Mouse (Mus musculus) neural tube, embryonic 13.5 days (tissue): ENCODE measurements around the gene Olfr172. TPM values are rescaled to one million over a fixed set of nuclear protein-coding genes. Genes with fewer than 3 reads are reported as not detected.

Source experiments
- ATAC-seq: fragments of 200-750 bp; cut with Nextera tagmentation; 2 replicates; pipeline ENCODE4 v1.8.0; 2017; ENCODE audit warnings: low read depth, mild to moderate bottlenecking, moderate TSS enrichment, moderate library complexity
- H3K27ac ChIP-seq: fragments of 300-500 bp; sonication (generic); replicated peaks from 2 replicates; pipeline ENCODE4 v1.5.1; 2015; ENCODE audit warnings: moderate library complexity, mild to moderate bottlenecking, inconsistent platforms
- H3K27me3 ChIP-seq: fragments of 300-500 bp; sonication (generic); 2 replicates; pipeline ENCODE4 v1.6.1; 2015; ENCODE audit warnings: mild to moderate bottlenecking, inconsistent platforms
- H3K36me3 ChIP-seq: fragments of 300-500 bp; sonication (generic); 2 replicates; pipeline ENCODE4 v1.6.1; 2015; ENCODE audit warnings: mild to moderate bottlenecking, inconsistent platforms
- H3K4me1 ChIP-seq: fragments of 300-500 bp; sonication (generic); replicated peaks from 2 replicates; pipeline ENCODE4 v1.6.1; 2015; ENCODE audit warnings: inconsistent platforms
- H3K4me2 ChIP-seq: fragments of 300-500 bp; sonication (generic); 2 replicates; pipeline ENCODE4 v1.6.1; 2015; ENCODE audit warnings: inconsistent platforms, mild to moderate bottlenecking, moderate library complexity
- H3K4me3 ChIP-seq: fragments of 300-500 bp; sonication (generic); 2 replicates; pipeline ENCODE4 v1.5.1; 2015; ENCODE audit warnings: mild to moderate bottlenecking, inconsistent platforms
- H3K9ac ChIP-seq: fragments of 300-500 bp; sonication (generic); 2 replicates; pipeline ENCODE4 v1.6.1; 2015; ENCODE audit warnings: moderate library complexity, mild to moderate bottlenecking, inconsistent platforms
- H3K9me3 ChIP-seq: fragments of 300-500 bp; sonication (generic); 2 replicates; pipeline ENCODE4 v1.6.1; 2016; ENCODE audit warnings: inconsistent platforms
- WGBS: fragments of 180-500 bp; shearing (Covaris S2); methylation state at CpG from one replicate; pipeline ENCODE4 v1.1.7; 2015; 5-methylcytosine and 5-hydroxymethylcytosine counted together
- microRNA-seq: library from miRNA; unstranded; fragments of <30 nt; microRNA quantifications from one replicate; pipeline ENCODE4, GENCODE M21; 2016
- polyA plus RNA-seq: library from polyadenylated mRNA; unstranded; fragments of >200 nt; fragmentation: Nextera tagmentation; extraction: Ambion mirVana; gene quantifications from 2 replicates; pipeline ENCODE4 v1.2.1, GENCODE M21; 2015

The Olfr172 gene
- polyA plus RNA-seq, 1 experiment from 2014 or later = not detected

DNA sequence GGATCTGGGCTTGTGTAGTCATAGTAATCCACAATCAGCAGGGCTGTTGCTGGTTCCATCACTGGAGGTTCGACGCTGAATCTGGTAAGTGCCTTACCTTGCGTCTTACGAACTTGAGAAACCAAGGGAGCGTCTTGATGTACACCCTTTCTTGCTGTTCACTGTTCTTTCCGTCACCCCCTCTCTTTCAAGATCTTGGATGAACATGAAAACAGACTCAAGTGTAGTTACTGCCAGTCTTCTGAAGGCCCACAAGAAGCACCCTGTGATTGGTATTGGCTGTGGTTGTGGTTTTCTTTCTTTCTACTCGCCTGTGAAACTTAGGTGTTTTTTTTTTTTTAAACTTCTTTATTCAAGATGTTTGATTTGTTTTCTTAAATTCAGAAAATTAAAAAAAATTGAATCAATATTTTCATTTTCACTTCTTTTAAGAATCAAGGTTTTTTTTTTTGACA is 44.3 kb downstream of the Olfr172 start, which contains the start of gene Gpr15:
Gene Gpr15 (minus strand): TSS at position 405 of the 455 bp plus-strand sequence.
- H3K4me3 ChIP-seq = no peak within 1 kb of the TSS
- no peak for ATAC-seq
- no peak within 1 kb of the TSS for H3K27ac ChIP-seq
- H3K27me3 ChIP-seq = no peaks in the 10 kb centered on the region
- H3K4me2 ChIP-seq = no peak within 1 kb of the TSS
- H3K36me3 ChIP-seq = no peaks in the 10 kb centered on the region
- H3K9me3 ChIP-seq = no peaks in the 10 kb centered on the region
- no peaks in the 10 kb centered on the region for H3K4me1 ChIP-seq
- H3K9ac ChIP-seq = no peak within 1 kb of the TSS
- WGBS = 93% methylated on average over 7 of the region's 7 CpGs

DNA sequence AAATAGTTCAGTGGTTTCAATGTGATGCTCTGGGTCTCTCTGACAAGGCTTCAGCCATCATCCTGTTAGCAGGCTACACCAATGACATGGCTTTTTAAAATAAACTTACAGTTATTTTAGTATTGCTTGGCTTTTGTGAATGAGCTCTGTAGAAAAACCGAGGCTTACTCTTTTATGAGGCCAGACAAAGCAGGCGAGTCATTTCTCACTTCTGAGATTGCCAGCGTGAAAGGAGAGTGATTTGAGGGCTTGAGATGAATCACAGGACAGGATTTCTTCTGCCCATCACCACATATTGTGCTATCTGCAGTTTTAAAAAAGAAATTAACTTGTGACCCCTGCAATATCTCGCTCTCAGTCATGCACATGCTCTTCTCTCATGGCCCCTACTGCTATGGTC is 48.0 kb downstream of the Olfr172 start:
- no peaks in the 10 kb centered on the region for H3K4me1 ChIP-seq
- H3K27ac ChIP-seq = no peak overlapping the region
- no peak overlapping the region for H3K9ac ChIP-seq
- no peaks in the 10 kb centered on the region for H3K36me3 ChIP-seq
- WGBS = 65% methylated on average over 4 of the region's 4 CpGs
- no peaks in the 10 kb centered on the region for H3K27me3 ChIP-seq
- ATAC-seq = no peak
- H3K4me3 ChIP-seq = no peak overlapping the region
- H3K9me3 ChIP-seq = no peaks in the 10 kb centered on the region
- H3K4me2 ChIP-seq = no peak overlapping the region

DNA sequence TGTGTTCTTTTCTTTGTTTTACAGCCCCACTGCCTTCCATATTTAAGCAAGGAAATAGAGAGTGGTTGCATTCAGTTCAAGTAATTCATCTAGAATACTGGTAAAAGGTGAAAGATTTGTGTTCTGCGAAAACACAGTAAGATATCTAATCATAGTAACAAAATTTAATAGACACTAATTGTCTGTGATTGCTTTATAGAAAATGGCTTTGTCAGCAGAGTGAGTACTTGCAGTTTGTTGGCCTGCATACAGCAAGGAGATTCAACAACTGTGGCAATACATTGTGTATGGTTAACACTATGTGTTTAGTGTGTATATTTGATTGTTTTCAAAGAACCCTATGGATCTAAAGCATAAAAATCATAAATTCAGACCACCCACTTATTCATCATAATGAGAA is 49.8 kb downstream of the Olfr172 start:
- WGBS = 93% methylated on average over 1 of the region's 1 CpGs
- Histone ChIP-seq H3K27ac (no peak overlapping the region), H3K36me3 (no peaks in the 10 kb centered on the region), H3K27me3 (no peaks in the 10 kb centered on the region), H3K9me3 (no peaks in the 10 kb centered on the region), H3K4me3 (no peak overlapping the region), H3K9ac (no peak overlapping the region), H3K4me1 (no peaks in the 10 kb centered on the region), H3K4me2 (no peak overlapping the region)
- no peak for ATAC-seq

GRCm38 (mm10) chr16:58712221-58712620 is 50.8 kb downstream of the Olfr172 start:
- H3K9me3 ChIP-seq = no peaks in the 10 kb centered on the region
- no peaks in the 10 kb centered on the region for H3K36me3 ChIP-seq
- ATAC-seq = no peak
- no peak overlapping the region for H3K9ac ChIP-seq
- no peaks in the 10 kb centered on the region for H3K27me3 ChIP-seq
- H3K27ac ChIP-seq = no peak overlapping the region
- no peak overlapping the region for H3K4me3 ChIP-seq
- no peaks in the 10 kb centered on the region for H3K4me1 ChIP-seq
- no peak overlapping the region for H3K4me2 ChIP-seq
- 79% methylated on average over 8 of the region's 8 CpGs for WGBS

Small RNA genes lying within 50 kb of the gene (microRNA-seq; reads per million reads assigned to microRNA genes)
- not detected for gene Gm27564

Other genes starting within 250 kb of the Olfr172 start
- gene St3gal6, start 238.9 kb downstream of the Olfr172 start, polyA plus RNA-seq = 7.1 and 9.7 TPM in 2 replicates
- not detected in 2 replicates for gene Gm813, start 146.2 kb downstream of the Olfr172 start, polyA plus RNA-seq
- 0.24 TPM in 1 of 2 replicates, not detected in the other for gene E330017A01Rik, start 124.4 kb downstream of the Olfr172 start, polyA plus RNA-seq
- 15.4 and 15.5 TPM in 2 replicates for gene Cpox, start 92.9 kb downstream of the Olfr172 start, polyA plus RNA-seq
- not detected in 2 replicates for gene Gpr15, start 44.1 kb downstream of the Olfr172 start, polyA plus RNA-seq
- 141 and 155 TPM in 2 replicates for gene Cldnd1, start 35.3 kb downstream of the Olfr172 start, polyA plus RNA-seq
- not detected in 2 replicates for gene Olfr173, start 37.1 kb upstream of the Olfr172 start, polyA plus RNA-seq
- gene Olfr175-ps1, start 63.6 kb upstream of the Olfr172 start, polyA plus RNA-seq = not detected in 2 replicates
- not detected in 2 replicates for gene Olfr177, start 111.6 kb upstream of the Olfr172 start, polyA plus RNA-seq
- not detected in 2 replicates for gene Olfr178, start 128.9 kb upstream of the Olfr172 start, polyA plus RNA-seq
- not detected in 2 replicates for gene Olfr181, start 165.6 kb upstream of the Olfr172 start, polyA plus RNA-seq
- not detected in 2 replicates for gene Olfr180, start 166.2 kb upstream of the Olfr172 start, polyA plus RNA-seq
- not detected in 2 replicates for gene Olfr183, start 232.2 kb upstream of the Olfr172 start, polyA plus RNA-seq